Mouse (Mus musculus): ENCODE results near the gene Wtip.

GRCm38 (mm10) chr7:34122987-34123720, 9.9 kb downstream of the Wtip start:
- TF ChIP-seq ZNF384 (IDR thresholded peaks at IDR 0.05; ENCODE audit: low read depth, low read length), result no peak
- no peak for TF ChIP-seq ETS1 (conservative IDR thresholded peaks at IDR 0.05; ENCODE audit: low read depth, low read length)
- no peak for TF ChIP-seq POLR2A (IDR thresholded peaks at IDR 0.05; ENCODE audit: low read depth, low read length)
- TF ChIP-seq CTCF (conservative IDR thresholded peaks at IDR 0.05 in 1 of 2, IDR thresholded peaks at IDR 0.05 in 1 of 2; ENCODE audit: low read depth in 2 of 2, low read length in 2 of 2), result peak in 1 of 2 experiments; percentile 71; a peak in 2 of 4 replicates
- TF ChIP-seq EP300 (IDR thresholded peaks at IDR 0.05; ENCODE audit: low read length), result no peak
- TF ChIP-seq MEF2A (IDR thresholded peaks at IDR 0.05; ENCODE audit: borderline replicate concordance, low read depth, low read length), result no peak
- TF ChIP-seq RAD21 (IDR thresholded peaks at IDR 0.05; ENCODE audit: low read depth, low read length), result peak; percentile 70
- no peak for TF ChIP-seq SIN3A (IDR thresholded peaks at IDR 0.05; ENCODE audit: low read length)
- no peak for TF ChIP-seq MAFK (IDR thresholded peaks at IDR 0.05; ENCODE audit: insufficient replicate concordance, low read length)
